Mouse (Mus musculus) forebrain, embryonic 15.5 days (tissue): ENCODE results near the gene Olfr1271. TPM values are rescaled to one million over a fixed set of nuclear protein-coding genes. Genes with fewer than 3 reads are reported as not detected.
"Not testable (repeated sequence)": the region's sequence is repeated elsewhere in the genome, so short reads cannot be mapped to it uniquely, and the experiment has no call there.

Experiments
- ATAC-seq: fragments of 200-750 bp; cut with Nextera tagmentation; replicated peaks from 2 replicates; pipeline ENCODE4 v1.8.0; 2017; ENCODE audit warnings: mild to moderate bottlenecking, moderate TSS enrichment, moderate library complexity
- H3K27ac ChIP-seq: fragments of 300-500 bp; sonication (generic); replicated peaks from 2 replicates; pipeline ENCODE4 v1.5.1; 2015; ENCODE audit warnings: mild to moderate bottlenecking, inconsistent platforms
- H3K27me3 ChIP-seq: fragments of 300-500 bp; sonication (generic); 2 replicates; pipeline ENCODE4 v1.6.1; 2015; ENCODE audit warnings: inconsistent platforms
- H3K36me3 ChIP-seq: fragments of 300-500 bp; sonication (generic); 2 replicates; pipeline ENCODE4 v1.6.1; 2015; ENCODE audit warnings: mild to moderate bottlenecking, inconsistent platforms
- H3K4me1 ChIP-seq: fragments of 300-500 bp; sonication (generic); 2 replicates; pipeline ENCODE4 v1.6.1; 2015; ENCODE audit warnings: inconsistent platforms
- H3K4me2 ChIP-seq: fragments of 300-500 bp; sonication (generic); replicated peaks from 2 replicates; pipeline ENCODE4 v1.6.1; 2015; ENCODE audit warnings: mild to moderate bottlenecking, inconsistent platforms
- H3K4me3 ChIP-seq: fragments of 300-500 bp; sonication (generic); 2 replicates; pipeline ENCODE4 v1.5.1; 2015; ENCODE audit warnings: mild to moderate bottlenecking, inconsistent platforms
- H3K9ac ChIP-seq: fragments of 300-500 bp; sonication (generic); replicated peaks from 2 replicates; pipeline ENCODE4 v1.6.1; 2015; ENCODE audit warnings: mild to moderate bottlenecking, inconsistent platforms
- H3K9me3 ChIP-seq: fragments of 300-500 bp; sonication (generic); 2 replicates; pipeline ENCODE4 v1.6.1; 2016; ENCODE audit warnings: inconsistent platforms
- WGBS: fragments of 180-500 bp; shearing (Covaris S2); methylation state at CpG from one replicate; pipeline ENCODE4 v1.1.7; 2015; ENCODE audit warnings: mixed read lengths; 5-methylcytosine and 5-hydroxymethylcytosine counted together
- polyA plus RNA-seq: library from polyadenylated mRNA; unstranded; fragments of >200 nt; fragmentation: Nextera tagmentation; extraction: Ambion mirVana; gene quantifications from 2 replicates; pipeline ENCODE4 v1.2.1, GENCODE M21; 2015

Gene Olfr1271
- polyA plus RNA-seq = not detected in 2 replicates

GRCm38 (mm10) chr2:90270932-90271331, at the start of gene Olfr1271:
Gene Olfr1271, minus strand, starts transcription at chr2:90271032.
- 84% methylated on average over 2 of the region's 2 CpGs for WGBS

GRCm38 (mm10) chr2:90292741-90293140, 21.9 kb upstream of the Olfr1271 start, which contains the start of gene Olfr1272:
Gene Olfr1272, minus strand, starts transcription at chr2:90292841.
- 83% methylated on average over 6 of the region's 6 CpGs for WGBS
- H3K4me3 ChIP-seq = no peak within 1 kb of the TSS
- H3K9ac ChIP-seq = no peak within 1 kb of the TSS
- H3K27ac ChIP-seq = no peak within 1 kb of the TSS
- no peaks in the 10 kb centered on the region for H3K9me3 ChIP-seq
- no peak for ATAC-seq
- H3K27me3 ChIP-seq = no peaks in the 10 kb centered on the region
- H3K4me2 ChIP-seq = no peak within 1 kb of the TSS
- no peaks in the 10 kb centered on the region for H3K36me3 ChIP-seq
- H3K4me1 ChIP-seq = no peaks in the 10 kb centered on the region

More at GRCm38 (mm10) chr2:90270932-90271331, at the start of gene Olfr1271:
- ATAC-seq = no peak
- H3K27me3 ChIP-seq = no peaks in the 10 kb centered on the region
- H3K9ac ChIP-seq = no peak within 1 kb of the TSS
- H3K4me2 ChIP-seq = no peak within 1 kb of the TSS
- no peak within 1 kb of the TSS for H3K4me3 ChIP-seq
- H3K9me3 ChIP-seq = no peaks in the 10 kb centered on the region
- no peaks in the 10 kb centered on the region for H3K36me3 ChIP-seq
- H3K27ac ChIP-seq = no peak within 1 kb of the TSS
- H3K4me1 ChIP-seq = no peaks in the 10 kb centered on the region

GRCm38 (mm10) chr2:90257492-90257891, 13.3 kb downstream of the Olfr1271 start, which contains the start of gene Olfr142:
Gene Olfr142, minus strand, starts transcription at chr2:90257592.
- Histone ChIP-seq H3K27me3 (no peaks in the 10 kb centered on the region), H3K4me2 (no peak within 1 kb of the TSS), H3K27ac (no peak within 1 kb of the TSS), H3K36me3 (no peaks in the 10 kb centered on the region), H3K4me3 (no peak within 1 kb of the TSS), H3K9ac (no peak within 1 kb of the TSS), H3K4me1 (no peaks in the 10 kb centered on the region), H3K9me3 (no peaks in the 10 kb centered on the region)
- 94% methylated on average over 4 of the region's 4 CpGs for WGBS
- no peak for ATAC-seq

GRCm38 (mm10) chr2:90224393-90224792, 46.4 kb downstream of the Olfr1271 start, which contains the start of gene Olfr1506:
Gene Olfr1506, minus strand, starts transcription at chr2:90224493.
- not testable (repeated sequence) for H3K4me3 ChIP-seq, H3K36me3 ChIP-seq, ATAC-seq, H3K4me1 ChIP-seq, H3K9ac ChIP-seq, H3K9me3 ChIP-seq, H3K4me2 ChIP-seq, H3K27me3 ChIP-seq, H3K27ac ChIP-seq
- no CpG with 5 or more reads among the region's 6 CpGs for WGBS

Other genes starting within 250 kb of the Olfr1271 start
- gene Olfr1264, start 245.5 kb downstream of the Olfr1271 start, polyA plus RNA-seq = not detected in 2 replicates
- gene Olfr1265, start 235.7 kb downstream of the Olfr1271 start, polyA plus RNA-seq = not detected in 2 replicates
- not detected in 2 replicates for gene Olfr140, start 207.4 kb downstream of the Olfr1271 start, polyA plus RNA-seq
- gene Olfr1269, start 149.6 kb downstream of the Olfr1271 start, polyA plus RNA-seq = not detected in 2 replicates
- 0.05 TPM in 1 of 2 replicates, not detected in the other for gene Olfr32, start 128.7 kb downstream of the Olfr1271 start, polyA plus RNA-seq
- gene Olfr1270, start 117.9 kb downstream of the Olfr1271 start, polyA plus RNA-seq = 0.04 TPM in 1 of 2 replicates, not detected in the other
- gene Olfr1506, start 46.5 kb downstream of the Olfr1271 start, polyA plus RNA-seq = not detected in 2 replicates
- gene Olfr142, start 13.4 kb downstream of the Olfr1271 start, polyA plus RNA-seq = not detected in 2 replicates
- not detected in 2 replicates for gene Olfr1272, start 21.8 kb upstream of the Olfr1271 start, polyA plus RNA-seq
- not detected in 2 replicates for gene Gm13769, start 51.2 kb upstream of the Olfr1271 start, polyA plus RNA-seq
- gene Olfr1274-ps, start 127.7 kb upstream of the Olfr1271 start, polyA plus RNA-seq = not detected in 2 replicates